Mouse (Mus musculus): ENCODE measurements around the gene Nedd4.

The Nedd4 gene

GRCm38 (mm10) chr9:72724491-72725221 lies 62.5 kb downstream of the Nedd4 start:
- DNase-seq, result no peak

DNA sequence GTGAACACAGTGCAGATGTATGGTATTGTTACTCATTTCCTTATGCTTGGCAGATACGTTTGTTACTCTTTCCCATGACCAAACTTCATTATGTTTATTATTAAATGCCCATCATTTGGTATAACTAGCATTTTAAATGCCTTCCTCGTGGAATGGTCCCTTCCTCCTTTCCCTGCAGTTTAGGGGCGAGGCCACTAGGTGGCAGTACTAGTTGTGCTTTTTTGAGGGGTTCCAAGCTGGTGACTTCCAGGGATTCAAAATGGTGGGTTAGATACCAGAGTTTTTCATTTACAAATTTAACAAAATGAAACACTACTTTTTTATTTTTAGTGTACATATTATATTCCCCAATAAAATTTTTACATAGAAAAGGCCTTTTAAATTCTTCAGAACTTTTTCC lies 71.8 kb downstream of the Nedd4 start:
- DNase-seq, result peak; percentile 70 to 71

DNA sequence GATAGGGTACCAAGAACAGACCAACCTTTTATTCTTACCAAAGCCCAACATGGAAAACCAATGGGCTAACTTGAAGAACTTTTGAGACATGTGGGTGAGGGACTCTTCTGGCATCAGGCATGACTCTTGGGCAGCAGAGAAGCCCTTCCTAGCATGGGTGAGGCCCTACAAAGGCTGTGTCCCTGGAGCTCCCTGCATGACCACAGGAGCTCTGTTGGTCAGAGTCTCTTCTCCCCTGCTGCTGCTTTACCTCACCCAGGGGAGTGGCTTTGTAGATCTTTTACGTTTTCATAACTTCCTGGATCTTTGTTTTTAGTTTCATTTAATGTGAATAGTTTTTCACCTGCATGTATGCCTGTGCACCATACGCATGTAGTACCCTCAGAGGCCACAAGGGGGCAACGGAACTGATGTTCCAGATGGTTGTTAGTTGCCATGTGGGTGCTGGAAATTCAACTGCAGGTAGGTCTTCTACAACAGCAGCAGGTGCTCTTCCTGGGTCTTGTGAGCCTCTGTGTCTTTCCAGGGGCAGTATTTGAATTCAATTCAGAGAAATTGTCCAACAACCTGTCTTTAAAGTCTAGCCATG lies 73.8 kb downstream of the Nedd4 start:
- DNase-seq, result peak; percentile 83 to 85

- DNase-seq, result no peak
These were observed 79.1 kb downstream of the Nedd4 start for GRCm38 (mm10) chr9:72741206-72741605.

GRCm38 (mm10) chr9:72746278-72746677 lies 84.1 kb downstream of the Nedd4 start:
- no peak for DNase-seq

DNA sequence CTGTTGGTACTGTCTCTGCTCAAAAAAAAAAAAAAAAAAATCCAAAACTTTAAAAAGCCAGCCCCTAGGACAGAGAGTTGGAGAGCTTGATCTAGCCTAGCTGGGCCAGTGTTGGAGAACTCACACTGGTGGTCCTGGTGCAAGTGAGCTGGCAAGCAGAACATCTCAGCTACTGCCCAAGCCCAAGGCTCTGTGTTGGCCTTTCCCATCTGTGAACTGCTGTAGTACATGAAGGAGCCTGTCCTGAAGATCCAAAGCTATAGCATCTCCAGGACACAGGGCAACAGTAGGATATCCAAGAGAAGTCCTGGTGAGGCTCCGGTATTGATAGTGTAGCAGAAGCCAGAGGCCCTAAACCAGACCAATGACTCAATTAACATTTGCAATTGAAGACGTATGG lies 88.1 kb downstream of the Nedd4 start:
- no peak for DNase-seq

DNA sequence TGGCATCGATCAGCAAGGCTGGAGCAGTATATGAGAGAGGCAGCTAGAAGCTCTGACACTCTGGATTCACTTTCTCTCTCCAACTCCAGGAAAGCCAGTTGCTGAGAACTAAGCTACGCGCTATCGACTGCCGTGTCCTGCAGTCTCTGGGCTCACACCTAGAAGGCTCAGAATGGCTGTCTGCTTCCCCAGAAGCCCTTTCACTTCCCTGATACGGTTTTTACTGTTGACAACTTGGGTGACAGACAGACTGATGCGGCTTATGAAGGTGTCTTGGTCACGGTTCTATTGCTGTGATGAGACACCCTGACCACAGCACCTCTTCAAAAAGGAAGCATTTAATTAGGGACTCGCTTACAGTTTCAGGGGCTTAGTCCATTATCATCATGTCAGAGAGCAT lies 90.5 kb downstream of the Nedd4 start:
- peak; percentile 54 to 56 for DNase-seq

- DNase-seq, result peak; percentile 22 to 26
These were observed 91.6 kb downstream of the Nedd4 start for GRCm38 (mm10) chr9:72753741-72754140.

DNA sequence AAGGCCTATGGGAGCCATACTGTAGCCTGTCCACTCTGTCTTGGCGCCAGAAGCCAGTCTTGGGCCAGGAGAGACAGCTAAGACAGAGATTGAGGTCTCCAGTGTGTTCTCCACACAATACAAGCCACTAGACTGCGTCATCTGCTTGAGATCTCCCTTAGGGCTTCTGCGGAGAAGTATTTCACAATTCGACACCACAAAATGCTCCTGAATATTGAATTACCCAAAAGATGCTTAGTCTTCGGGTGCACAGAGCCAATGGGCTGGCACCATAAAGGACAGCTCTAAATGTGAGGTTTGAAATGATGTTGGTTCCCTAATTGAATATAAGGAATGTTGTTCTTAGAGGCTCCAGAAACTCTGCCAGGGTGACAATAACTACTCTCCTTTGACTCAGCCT lies 95.0 kb downstream of the Nedd4 start:
- DNase-seq, result no peak

GRCm38 (mm10) chr9:72758705-72759131 lies 96.6 kb downstream of the Nedd4 start:
- DNase-seq, result no peak

DNA sequence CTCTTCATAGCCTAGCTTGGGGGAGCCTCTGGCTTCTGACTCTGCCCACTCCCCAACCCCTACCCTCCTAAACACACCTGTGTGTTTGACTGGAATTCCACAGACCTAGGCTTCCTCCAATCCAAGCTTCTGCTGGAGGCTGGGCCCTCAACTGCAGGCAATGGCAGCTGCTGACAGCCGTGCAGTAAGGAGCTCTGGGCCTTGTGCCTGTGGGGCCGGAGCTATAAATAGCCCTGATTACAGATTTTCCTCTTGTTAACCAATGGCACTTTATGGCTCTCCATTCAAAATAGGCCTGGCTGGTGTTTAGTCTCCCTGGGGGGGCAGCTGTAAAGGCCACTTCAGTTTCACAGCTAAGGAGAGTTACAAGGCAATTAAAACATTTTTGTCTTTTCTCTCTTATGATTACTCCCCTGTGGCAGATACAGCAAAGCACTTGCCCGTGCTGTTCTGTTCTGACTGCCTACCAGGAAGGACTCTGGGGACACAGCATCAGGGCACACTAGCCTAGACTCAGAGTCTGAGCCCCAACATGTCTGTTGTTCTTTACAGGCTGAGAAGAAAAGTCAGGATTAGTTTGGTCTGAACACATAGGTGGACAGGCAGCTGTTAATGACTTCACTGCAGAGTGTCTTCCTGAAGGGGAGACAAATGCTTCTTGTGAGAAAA lies 101.0 kb downstream of the Nedd4 start:
- no peak for DNase-seq

GRCm38 (mm10) chr9:72766789-72767349 lies 104.7 kb downstream of the Nedd4 start:
- DNase-seq, result peak; percentile 93 to 94

- DNase-seq, result no peak
These were observed 112.9 kb downstream of the Nedd4 start for GRCm38 (mm10) chr9:72775022-72775421.

DNA sequence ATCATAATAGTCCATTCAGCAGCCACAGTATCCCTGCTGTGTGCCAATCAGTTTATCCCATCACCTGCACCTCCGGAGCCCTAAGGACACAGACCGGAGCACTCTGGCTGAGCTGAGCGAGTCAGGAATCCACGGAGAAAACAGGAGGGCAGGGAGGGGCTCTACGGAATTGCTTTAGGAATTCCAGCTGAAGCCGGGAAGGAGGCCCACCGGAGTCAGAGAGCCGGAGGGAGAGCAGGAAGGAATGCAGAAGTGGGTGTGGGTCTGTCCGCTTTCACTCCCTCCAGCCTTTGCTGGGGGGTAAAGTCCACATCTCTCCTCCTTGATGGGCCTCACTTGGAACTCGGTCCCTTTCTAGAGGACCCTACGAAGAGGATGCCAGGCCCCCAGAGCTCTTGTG lies 116.9 kb downstream of the Nedd4 start:
- DNase-seq, result no peak

DNA sequence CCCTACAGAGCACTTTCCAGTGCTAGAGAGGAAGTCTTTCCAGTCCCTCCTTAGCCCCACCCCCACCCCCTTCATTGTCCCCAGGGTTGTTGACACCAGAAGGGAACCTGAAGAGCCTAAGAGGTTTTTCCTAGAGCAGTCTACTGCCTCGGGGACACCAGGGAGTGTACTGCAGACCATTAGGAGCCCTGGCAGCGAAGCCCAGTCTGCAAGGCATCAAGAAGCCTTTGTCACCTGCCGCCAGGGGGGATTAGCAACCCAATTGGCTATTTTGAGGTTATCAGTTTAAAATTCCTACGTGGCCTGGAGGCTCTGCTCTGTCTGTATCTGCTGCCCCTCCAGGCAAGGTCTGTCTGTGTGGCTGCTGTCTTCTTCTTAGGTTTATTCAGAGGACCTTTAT lies 117.6 kb downstream of the Nedd4 start:
- no peak for DNase-seq

DNA sequence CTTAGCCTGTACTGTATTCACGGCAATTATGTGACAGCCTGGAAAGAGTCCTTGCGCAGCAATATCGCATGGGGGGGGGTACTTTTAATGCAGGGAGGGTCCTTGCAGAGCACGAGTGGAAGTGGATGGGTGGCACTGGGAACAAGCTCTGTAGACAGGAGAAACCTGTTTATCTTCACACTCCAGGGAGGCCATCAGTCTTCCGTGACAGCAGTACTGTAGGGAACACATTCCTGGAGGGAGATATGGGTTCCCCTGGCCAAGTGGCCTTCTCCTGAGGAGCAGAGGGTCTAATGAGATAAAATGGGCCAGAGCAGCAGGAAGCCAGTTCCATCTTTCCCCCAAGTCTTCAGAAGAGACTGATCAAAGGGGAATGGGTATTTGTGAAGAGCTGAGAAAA lies 118.5 kb downstream of the Nedd4 start:
- DNase-seq, result no peak

- DNase-seq, result no peak
These were observed 119.3 kb downstream of the Nedd4 start for GRCm38 (mm10) chr9:72781466-72781865.

- DNase-seq, result no peak
These were observed 120.0 kb downstream of the Nedd4 start for GRCm38 (mm10) chr9:72782121-72782520.

DNA sequence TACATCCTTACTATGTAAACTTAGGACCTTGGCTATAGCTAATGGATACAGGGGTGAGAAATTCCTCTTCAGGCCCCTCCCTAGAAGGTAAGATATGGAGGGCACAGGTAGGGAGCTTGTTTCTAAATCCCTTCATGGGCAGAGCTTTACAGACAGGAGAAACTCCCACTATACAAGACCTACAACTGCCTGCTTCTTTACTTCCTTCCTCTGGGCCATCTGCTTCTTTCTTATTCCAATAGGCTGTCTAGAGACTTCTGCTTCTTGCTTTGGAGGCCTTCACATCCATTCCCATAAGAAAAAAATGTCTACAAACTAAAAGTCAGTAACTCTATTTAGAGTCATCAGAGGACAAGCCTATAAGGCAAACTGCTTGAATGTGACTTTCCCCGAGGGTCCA lies 125.6 kb downstream of the Nedd4 start:
- DNase-seq, result no peak

DNA sequence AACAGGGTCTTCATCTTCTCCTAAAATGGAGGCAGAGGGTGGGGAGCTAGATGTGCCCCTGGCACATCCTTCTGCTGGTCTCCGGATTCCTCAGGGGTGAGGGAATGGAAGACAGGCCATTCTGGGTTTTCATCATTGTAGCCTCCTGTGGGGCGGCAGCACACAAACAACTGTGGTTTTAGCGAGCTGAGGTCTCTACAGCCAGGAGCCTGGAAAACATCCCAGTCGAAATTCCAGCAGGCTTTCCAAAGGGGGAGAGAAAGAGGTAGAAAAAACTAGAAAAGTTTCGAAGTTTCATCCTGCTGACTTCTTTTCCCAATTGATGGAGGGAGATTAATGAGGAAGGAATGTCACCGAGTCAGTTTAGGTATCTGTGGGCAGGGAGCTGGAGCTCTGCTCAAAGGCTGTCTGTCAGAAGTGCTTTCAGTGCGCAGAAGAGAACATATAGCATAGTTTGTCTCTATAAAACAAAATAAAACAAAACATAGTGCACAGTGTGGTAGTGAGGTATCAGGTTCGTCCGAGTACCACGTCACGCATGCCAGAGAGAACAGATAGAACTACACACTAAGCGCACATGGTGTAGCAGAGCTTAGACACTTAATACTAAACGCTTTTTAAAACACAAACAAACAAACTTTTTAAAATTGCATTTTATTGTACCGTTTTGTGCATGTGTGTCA lies 128.5 kb downstream of the Nedd4 start:
- no peak for DNase-seq

- no peak for DNase-seq
These were observed 129.1 kb downstream of the Nedd4 start for GRCm38 (mm10) chr9:72791213-72791582.

DNA sequence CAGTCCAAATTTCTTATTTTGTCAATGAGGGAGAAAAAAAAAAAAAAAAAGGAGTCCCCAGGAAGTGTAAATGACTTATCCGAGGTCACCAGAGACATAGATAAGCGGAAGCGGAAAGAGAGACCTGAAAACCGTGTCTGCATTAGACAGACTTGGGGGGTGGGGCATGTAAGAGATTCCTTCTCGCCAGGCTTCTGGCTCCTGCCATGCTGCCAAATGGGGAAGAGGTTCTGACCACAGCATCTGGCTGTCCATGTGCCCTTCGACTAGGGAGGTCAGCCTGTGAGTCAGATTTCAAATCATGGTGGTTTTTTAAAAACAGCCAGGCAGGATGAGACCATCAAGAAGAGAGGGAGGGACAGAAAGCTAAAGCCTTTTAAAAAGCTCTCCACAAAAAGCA lies 129.5 kb downstream of the Nedd4 start:
- DNase-seq, result peak in 1 of 2 experiments; percentile 36

DNA sequence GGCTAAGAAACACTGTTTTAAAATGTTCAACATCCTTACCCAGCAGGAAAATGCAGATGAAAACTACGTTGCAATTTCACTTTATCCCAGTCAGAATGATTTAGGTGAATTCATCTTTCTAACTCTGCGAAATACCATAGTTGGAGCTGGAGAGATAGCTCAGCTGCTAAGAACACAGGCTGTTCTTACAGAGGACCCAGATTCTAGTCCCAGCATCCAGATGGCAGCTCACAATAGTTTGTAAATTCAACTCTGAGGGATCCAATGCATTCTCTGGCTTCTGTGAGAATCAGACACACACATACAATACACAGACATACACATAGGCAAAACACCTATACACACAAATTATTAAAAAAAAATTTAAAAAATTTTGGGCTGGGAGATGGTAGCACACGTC lies 133.1 kb downstream of the Nedd4 start:
- no peak for DNase-seq

Measured in B cell, adult 2 months (primary cell).